Mouse (Mus musculus) forebrain, embryonic 14.5 days (tissue): ENCODE data around the gene Inf2. TPM values are rescaled to one million over a fixed set of nuclear protein-coding genes. Genes with fewer than 3 reads are reported as not detected.

Source experiments
- ATAC-seq: fragments of 200-750 bp; cut with Nextera tagmentation; 2 replicates; pipeline ENCODE4 v1.8.0; 2017; ENCODE audit warnings: mild to moderate bottlenecking, moderate library complexity
- DNase-seq: peaks from one replicate; pipeline ENCODE4 v3.0.0-alpha.2; 2015; ENCODE audit warnings: low spot score
- H3K27ac ChIP-seq: fragments of 300-500 bp; sonication (generic); 2 replicates; pipeline ENCODE4 v1.5.1; 2014; ENCODE audit warnings: low read depth, mild to moderate bottlenecking, control low read depth, low read length, moderate library complexity
- H3K27me3 ChIP-seq: fragments of 300-500 bp; sonication (generic); replicated peaks from 2 replicates; pipeline ENCODE4 v1.6.1; 2014; ENCODE audit warnings: low read length, control low read depth, mixed read lengths; ENCODE audit not compliant: control insufficient read depth, insufficient read depth
- H3K36me3 ChIP-seq: fragments of 300-500 bp; sonication (generic); 2 replicates; pipeline ENCODE4 v1.6.1; 2014; ENCODE audit warnings: low read length, control low read depth; ENCODE audit not compliant: control insufficient read depth, insufficient read depth
- H3K4me1 ChIP-seq: fragments of 300-500 bp; sonication (generic); 2 replicates; pipeline ENCODE4 v1.6.1; 2014; ENCODE audit warnings: antibody characterized with exemption, low read length, control low read depth; ENCODE audit not compliant: control insufficient read depth, insufficient read depth
- H3K4me2 ChIP-seq: fragments of 300-500 bp; sonication (generic); 2 replicates; pipeline ENCODE4 v1.6.1; 2014; ENCODE audit warnings: mild to moderate bottlenecking, control low read depth, low read length
- H3K4me3 ChIP-seq: fragments of 300-500 bp; sonication (generic); 2 replicates; pipeline ENCODE4 v1.5.1; 2014; ENCODE audit warnings: low read depth, low read length, control low read depth
- H3K9ac ChIP-seq: fragments of 300-500 bp; sonication (generic); 2 replicates; pipeline ENCODE4 v1.6.1; 2014; ENCODE audit warnings: mild to moderate bottlenecking, low read length, control low read depth, moderate library complexity
- H3K9me3 ChIP-seq: fragments of 300-500 bp; sonication (generic); replicated peaks from 2 replicates; pipeline ENCODE4 v1.6.1; 2016; ENCODE audit warnings: low read length, control low read depth, mixed read lengths; ENCODE audit not compliant: control insufficient read depth
- WGBS: fragments of 180-500 bp; shearing (Covaris S2); extraction: QIAGEN DNeasy Blood & Tissue Kit; methylation state at CpG from one replicate; pipeline ENCODE4 v1.1.7; 2014; 5-methylcytosine and 5-hydroxymethylcytosine counted together
- polyA plus RNA-seq: library from polyadenylated mRNA; unstranded; fragments of >200 nt; fragmentation: Nextera tagmentation; extraction: Ambion mirVana; gene quantifications from 2 replicates; pipeline ENCODE4 v1.2.1, GENCODE M21; 2014

The Inf2 gene
- polyA plus RNA-seq, 1 experiment from 2014 or later, result 2.6 TPM

- Histone ChIP-seq H3K27me3 (no peaks in the 10 kb centered on the region), H3K4me3 (no peak overlapping the region), H3K36me3 (no peaks in the 10 kb centered on the region), H3K4me1 (peaks cover 16% of the 10 kb centered on the region), H3K4me2 (no peak overlapping the region), H3K27ac (no peak overlapping the region), H3K9me3 (no peaks in the 10 kb centered on the region), H3K9ac (no peak overlapping the region)
- 72% methylated on average over 14 of the region's 14 CpGs for WGBS
- ATAC-seq (no peak), DNase-seq (no peak)
Measured at GRCm38 (mm10) chr12:112596891-112597500, 8.4 kb downstream of the Inf2 start.

GRCm38 (mm10) chr12:112597618-112598017 is 9.0 kb downstream of the Inf2 start:
- no peaks in the 10 kb centered on the region for H3K27me3 ChIP-seq
- H3K9ac ChIP-seq, result no peak overlapping the region
- H3K27ac ChIP-seq, result no peak overlapping the region
- no peak overlapping the region for H3K4me3 ChIP-seq
- ATAC-seq, result no peak
- H3K4me1 ChIP-seq, result peaks cover 16% of the 10 kb centered on the region
- no peak for DNase-seq
- no peaks in the 10 kb centered on the region for H3K9me3 ChIP-seq
- WGBS, result 79% methylated on average over 8 of the region's 8 CpGs
- no peak overlapping the region for H3K4me2 ChIP-seq
- no peaks in the 10 kb centered on the region for H3K36me3 ChIP-seq

GRCm38 (mm10) chr12:112599198-112599597 is 10.6 kb downstream of the Inf2 start:
- 43% methylated on average over 4 of the region's 4 CpGs for WGBS
- H3K9me3 ChIP-seq, result no peaks in the 10 kb centered on the region
- H3K4me2 ChIP-seq, result no peak overlapping the region
- ATAC-seq (no peak), DNase-seq (no peak)
- no peak overlapping the region for H3K9ac ChIP-seq
- H3K27me3 ChIP-seq, result no peaks in the 10 kb centered on the region
- H3K27ac ChIP-seq, result no peak overlapping the region
- peaks cover 13% of the 10 kb centered on the region for H3K4me1 ChIP-seq
- H3K36me3 ChIP-seq, result no peaks in the 10 kb centered on the region
- H3K4me3 ChIP-seq, result no peak overlapping the region

DNA sequence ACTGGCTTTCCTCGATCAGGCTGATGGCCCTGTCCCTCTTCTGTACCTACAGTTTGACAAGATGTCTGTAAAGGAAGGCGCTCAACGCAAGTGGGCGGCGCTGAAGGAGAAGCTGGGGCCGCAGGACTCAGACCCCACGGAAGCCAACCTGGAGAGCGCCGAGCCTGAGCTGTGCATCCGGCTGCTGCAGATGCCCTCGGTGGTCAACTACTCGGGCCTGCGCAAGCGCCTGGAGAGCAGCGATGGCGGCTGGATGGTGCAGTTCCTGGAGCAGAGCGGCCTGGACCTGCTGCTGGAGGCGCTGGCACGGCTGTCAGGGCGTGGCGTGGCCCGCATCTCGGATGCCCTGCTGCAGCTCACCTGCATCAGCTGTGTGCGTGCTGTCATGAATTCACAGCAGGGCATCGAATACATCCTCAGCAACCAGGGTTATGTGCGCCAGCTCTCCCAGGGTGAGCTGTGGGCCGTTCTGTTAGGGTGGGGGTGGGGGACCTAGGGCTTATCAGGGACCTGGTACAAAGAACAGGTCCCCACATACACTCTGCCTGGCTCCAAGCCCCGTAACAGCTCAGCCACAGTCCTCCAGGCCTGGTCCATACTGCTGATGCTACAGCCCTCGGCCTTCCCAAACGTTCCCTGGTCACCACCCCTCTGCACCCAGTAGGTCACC is 11.5 kb downstream of the Inf2 start:
- ATAC-seq, result no peak

GRCm38 (mm10) chr12:112604022-112604421 is 15.4 kb downstream of the Inf2 start:
- H3K9ac ChIP-seq, result no peak overlapping the region
- no peaks in the 10 kb centered on the region for H3K27me3 ChIP-seq
- WGBS, result 83% methylated on average over 5 of the region's 5 CpGs
- H3K4me1 ChIP-seq, result no peaks in the 10 kb centered on the region
- H3K9me3 ChIP-seq, result no peaks in the 10 kb centered on the region
- DNase-seq (no peak), ATAC-seq (no peak)
- no peak overlapping the region for H3K27ac ChIP-seq
- no peaks in the 10 kb centered on the region for H3K36me3 ChIP-seq
- no peak overlapping the region for H3K4me3 ChIP-seq
- H3K4me2 ChIP-seq, result no peak overlapping the region

More for the DNA sequence above, 11.5 kb downstream of the Inf2 start:
- Histone ChIP-seq H3K27ac (no peak overlapping the region), H3K4me2 (no peak overlapping the region), H3K4me3 (no peak overlapping the region), H3K36me3 (no peaks in the 10 kb centered on the region), H3K27me3 (no peaks in the 10 kb centered on the region), H3K4me1 (peaks cover 4% of the 10 kb centered on the region), H3K9me3 (no peaks in the 10 kb centered on the region), H3K9ac (no peak overlapping the region)
- WGBS, result 77% methylated on average over 30 of the region's 30 CpGs
- DNase-seq, result no peak

- WGBS, result 63% methylated on average over 20 of the region's 20 CpGs
- H3K4me1 ChIP-seq, result no peaks in the 10 kb centered on the region
- H3K27me3 ChIP-seq, result no peaks in the 10 kb centered on the region
- DNase-seq (peak; percentile 56), ATAC-seq (peak; percentile 61)
- no peak overlapping the region for H3K4me2 ChIP-seq
- H3K36me3 ChIP-seq, result no peaks in the 10 kb centered on the region
- no peaks in the 10 kb centered on the region for H3K9me3 ChIP-seq
- H3K27ac ChIP-seq, result peak overlapping the region; percentile 21; the same call in 1 of the 2 replicates
- H3K4me3 ChIP-seq, result no peak overlapping the region
- no peak overlapping the region for H3K9ac ChIP-seq
Measured at GRCm38 (mm10) chr12:112604709-112605649, 16.4 kb downstream of the Inf2 start.

DNA sequence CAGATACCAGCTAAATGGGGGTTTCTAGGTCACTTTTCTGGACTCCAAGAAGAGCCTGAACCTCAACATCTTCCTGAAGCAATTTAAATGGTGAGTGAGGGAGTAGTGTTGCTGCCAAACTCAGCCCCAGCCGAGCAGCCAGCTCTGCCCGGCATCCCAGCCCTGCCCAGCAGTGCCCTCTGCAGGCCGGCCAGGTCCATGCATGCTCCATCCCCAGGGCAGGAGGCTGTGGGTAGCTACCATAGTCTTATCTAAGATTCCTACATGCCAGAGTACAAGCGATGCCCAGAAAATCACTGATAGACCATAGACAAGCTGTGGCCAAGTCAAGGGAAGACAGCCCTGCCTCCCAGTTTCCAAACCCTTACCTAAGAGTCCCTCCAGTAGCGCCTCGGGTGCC is 17.2 kb downstream of the Inf2 start:
- Histone ChIP-seq H3K4me3 (no peak overlapping the region), H3K4me1 (no peaks in the 10 kb centered on the region), H3K4me2 (no peak overlapping the region), H3K27ac (no peak overlapping the region), H3K9ac (no peak overlapping the region), H3K9me3 (no peaks in the 10 kb centered on the region), H3K27me3 (no peaks in the 10 kb centered on the region), H3K36me3 (no peaks in the 10 kb centered on the region)
- ATAC-seq, result peak; percentile 85
- WGBS, result 43% methylated on average over 6 of the region's 6 CpGs
- peak; percentile 62 for DNase-seq

GRCm38 (mm10) chr12:112606998-112607397 is 18.4 kb downstream of the Inf2 start:
- no peak for ATAC-seq
- Histone ChIP-seq H3K4me3 (no peak overlapping the region), H3K27ac (no peak overlapping the region), H3K27me3 (no peaks in the 10 kb centered on the region), H3K9ac (no peak overlapping the region), H3K9me3 (no peaks in the 10 kb centered on the region), H3K4me2 (no peak overlapping the region), H3K36me3 (no peaks in the 10 kb centered on the region), H3K4me1 (no peaks in the 10 kb centered on the region)
- no peak for DNase-seq
- 85% methylated on average over 6 of the region's 6 CpGs for WGBS
